ENCODE assay signal across 8 mouse cellular contexts in the genomic region with DNA sequence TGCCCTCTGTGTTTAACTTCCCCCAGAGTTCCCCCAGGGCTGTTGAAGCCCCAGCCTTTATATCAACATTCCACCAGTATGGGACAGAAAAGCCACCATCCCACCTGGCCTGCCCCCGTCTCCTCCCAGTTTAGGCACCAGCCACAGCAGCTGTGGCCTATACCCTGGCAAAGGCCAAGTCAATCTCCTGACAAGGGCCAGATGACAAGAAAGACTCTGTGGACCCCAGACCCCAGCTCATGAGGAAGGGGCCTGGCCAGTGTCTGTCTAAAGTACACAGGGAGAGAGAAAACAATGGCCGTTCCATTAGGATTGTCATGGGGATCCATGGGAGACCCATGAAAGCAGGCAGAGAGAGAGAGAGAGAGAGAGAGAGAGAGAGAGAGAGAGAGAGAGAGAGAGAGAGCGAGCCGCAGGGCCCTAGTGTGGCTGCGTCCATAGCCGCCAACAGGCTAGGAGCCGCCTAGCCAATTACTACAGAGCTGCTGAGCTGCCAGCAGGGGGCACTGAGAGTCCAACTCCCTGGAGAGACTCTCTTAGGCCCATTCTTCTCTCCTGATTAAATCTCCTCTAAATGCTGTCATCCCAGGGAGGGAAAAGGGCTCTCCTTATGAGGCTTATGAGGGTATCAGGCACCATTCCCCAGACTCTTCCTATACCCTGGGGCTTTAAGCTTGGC.
DNase-seq lines count a peak whose midpoint lies in the region; ATAC-seq and TF ChIP-seq lines count a peak whose summit lies in the region.
"Not testable (repeated sequence)": the region's sequence is repeated elsewhere in the genome, so short reads cannot be mapped to it uniquely, and the experiment has no call there.

No protein-coding gene starts in this region.

- not testable (repeated sequence) for H3K27me3 ChIP-seq in heart, embryonic 12.5 days (replicated peaks); hindbrain, embryonic 16.5 days (replicated peaks; ENCODE audit: control insufficient read depth, insufficient read depth, low read length); liver, embryonic 16.5 days (ENCODE audit: control insufficient read depth, insufficient read depth, low read depth, low read length); midbrain, embryonic 12.5 days; stomach, embryonic 14.5 days (ENCODE audit: control insufficient read depth, insufficient read depth, low read length)

- not testable (repeated sequence) for H3K4me1 ChIP-seq in heart, embryonic 12.5 days (replicated peaks); hindbrain, embryonic 16.5 days (ENCODE audit: control insufficient read depth, insufficient read depth, low read depth, low read length); liver, embryonic 16.5 days (ENCODE audit: control insufficient read depth, low read depth, low read length); midbrain, embryonic 12.5 days; stomach, embryonic 14.5 days (ENCODE audit: control insufficient read depth, insufficient read depth, low read length)

- not testable (repeated sequence) for H3K9ac ChIP-seq in heart, embryonic 12.5 days; hindbrain, embryonic 16.5 days (ENCODE audit: low read depth, low read length); liver, embryonic 16.5 days (ENCODE audit: low read depth, low read length); midbrain, embryonic 12.5 days (replicated peaks); stomach, embryonic 14.5 days (replicated peaks; ENCODE audit: low read depth, low read length)

- not testable (repeated sequence) for H3K9me3 ChIP-seq in heart, embryonic 12.5 days (replicated peaks); hindbrain, embryonic 16.5 days (ENCODE audit: control insufficient read depth, low read length); liver, embryonic 16.5 days (replicated peaks; ENCODE audit: control insufficient read depth, low read length); midbrain, embryonic 12.5 days; stomach, embryonic 14.5 days (ENCODE audit: control insufficient read depth, low read depth, low read length)

- TF ChIP-seq CTCF in layer of hippocampus, adult 2 months (conservative IDR thresholded peaks at IDR 0.05) = 0 out of 2 replicates have a peak, but pooled peaks have one; percentile 9

- DNase-seq in layer of hippocampus, adult 2 months (ENCODE audit: low spot score in 2 of 2) = not testable (repeated sequence)

- not testable (repeated sequence) for H3K4me2 ChIP-seq in heart, embryonic 12.5 days; hindbrain, embryonic 16.5 days (ENCODE audit: low read length); liver, embryonic 16.5 days (ENCODE audit: low read depth, low read length); midbrain, embryonic 12.5 days (replicated peaks); stomach, embryonic 14.5 days (replicated peaks; ENCODE audit: low read depth, low read length)

- WGBS in heart, embryonic 12.5 days = 72% methylated on average over 2 of the region's 7 CpGs
- 76% methylated on average over 2 of the region's 7 CpGs for WGBS in hindbrain, embryonic 16.5 days
- 52% methylated on average over 2 of the region's 7 CpGs for WGBS in liver, embryonic 16.5 days (ENCODE audit: insufficient replicate concordance)
- 46% methylated on average over 2 of the region's 7 CpGs for WGBS in midbrain, embryonic 12.5 days
- 59% methylated on average over 2 of the region's 7 CpGs for WGBS in stomach, embryonic 14.5 days

- H3K36me3 ChIP-seq in heart, embryonic 12.5 days; hindbrain, embryonic 16.5 days (ENCODE audit: control insufficient read depth, insufficient read depth, low read length); liver, embryonic 16.5 days (ENCODE audit: control insufficient read depth, insufficient read depth); midbrain, embryonic 12.5 days; stomach, embryonic 14.5 days (ENCODE audit: control insufficient read depth, insufficient read depth, low read length): not testable (repeated sequence)

- not testable (repeated sequence) for H3K27ac ChIP-seq in heart, embryonic 12.5 days (ENCODE audit: poor library complexity, severe bottlenecking); hindbrain, embryonic 16.5 days (ENCODE audit: low read depth, low read length); layer of hippocampus, adult 2 months; liver, embryonic 16.5 days (ENCODE audit: low read length); midbrain, embryonic 12.5 days (replicated peaks); stomach, embryonic 14.5 days (ENCODE audit: low read length)

- H3K4me3 ChIP-seq in heart, embryonic 12.5 days; hindbrain, embryonic 16.5 days (ENCODE audit: low read length); layer of hippocampus, adult 2 months; liver, embryonic 16.5 days (ENCODE audit: low read depth, low read length); midbrain, embryonic 12.5 days; stomach, embryonic 14.5 days (ENCODE audit: low read depth, low read length): not testable (repeated sequence)

- peak; percentile 60; the same call in 1 of the 2 replicates for ATAC-seq in cerebellum, adult (ENCODE audit: insufficient number of reproducible peaks, low FRiP score, low TSS enrichment)
- peak; percentile 67; the same call in 1 of the 2 replicates for ATAC-seq in erythroid progenitor cell, adult 5-6 weeks (replicated peaks; ENCODE audit: low FRiP score, poor library complexity, severe bottlenecking)
- ATAC-seq in heart, embryonic 12.5 days (ENCODE audit: insufficient number of reproducible peaks, low FRiP score) = peak; percentile 72; the same call in 1 of the 2 replicates
- peak; percentile 90 for ATAC-seq in hindbrain, embryonic 16.5 days
- peak; percentile 53; the same call in 1 of the 2 replicates for ATAC-seq in liver, embryonic 16.5 days (ENCODE audit: low read depth)
- ATAC-seq in midbrain, embryonic 12.5 days (ENCODE audit: low FRiP score, low read depth) = peak; percentile 91
- ATAC-seq in stomach, embryonic 14.5 days (ENCODE audit: insufficient number of reproducible peaks, insufficient read depth, low FRiP score, low read depth) = peak; percentile 79
